Mouse (Mus musculus) myocyte (in vitro differentiated cells): ENCODE measurements around the gene Romo1. TPM values are rescaled to one million over a fixed set of nuclear protein-coding genes. Genes with fewer than 3 reads are reported as not detected.

Experiments used
- H3K27me3 ChIP-seq: one replicate; pipeline ENCODE4 v1.6.1; 2011; ENCODE audit not compliant: control insufficient read depth, insufficient read depth, insufficient read length
- H3K36me3 ChIP-seq: one replicate; pipeline ENCODE4 v1.6.1; 2011; ENCODE audit not compliant: control insufficient read depth, insufficient read depth
- H3K4me2 ChIP-seq: one replicate; pipeline ENCODE4 v1.6.1; 2011; ENCODE audit warnings: low read depth, control low read depth
- H3K4me3 ChIP-seq: one replicate; pipeline ENCODE4 v1.5.1; 2011; ENCODE audit warnings: mild to moderate bottlenecking, control low read depth, moderate library complexity
- H3K79me2 ChIP-seq: one replicate; pipeline ENCODE4 v1.6.1; 2011; ENCODE audit not compliant: control insufficient read depth, insufficient read depth
- H3ac ChIP-seq: one replicate; pipeline ENCODE4 v1.6.1; 2011; ENCODE audit not compliant: control insufficient read depth, insufficient read length
- CEBPB ChIP-seq: IDR thresholded peaks from 2 replicates; pipeline ENCODE4 v1.6.1; 2011; ENCODE audit warnings: mild to moderate bottlenecking, moderate library complexity; ENCODE audit not compliant: poor library complexity, insufficient read depth, severe bottlenecking
- E2F4 ChIP-seq: IDR thresholded peaks from one replicate; pipeline ENCODE4 v1.6.1; 2011; ENCODE audit warnings: mild to moderate bottlenecking, control low read depth, moderate library complexity; ENCODE audit not compliant: insufficient read depth
- MAX ChIP-seq: IDR thresholded peaks from one replicate; pipeline ENCODE4 v1.6.1; 2011; ENCODE audit warnings: low read depth, mild to moderate bottlenecking, control low read depth
- MYOD1 ChIP-seq, 3 experiments: IDR thresholded peaks; one replicate each; pipeline ENCODE4 v1.6.1; 2011; ENCODE audit warnings: control low read depth in 2 of 3, low read depth in 2 of 3, mild to moderate bottlenecking in 2 of 3, moderate library complexity in 1 of 3; ENCODE audit not compliant: insufficient read length in 2 of 3, control insufficient read depth in 1 of 3
- MYOG ChIP-seq, 3 experiments: IDR thresholded peaks; one replicate each; pipeline ENCODE4 v1.6.1; 2011; ENCODE audit warnings: control low read depth in 2 of 3, low read depth in 2 of 3, mild to moderate bottlenecking in 2 of 3; ENCODE audit not compliant: insufficient read length in 2 of 3, control insufficient read depth in 1 of 3, insufficient read depth in 1 of 3
- POLR2A ChIP-seq: IDR thresholded peaks from one replicate; pipeline ENCODE4 v1.6.1; 2011; ENCODE audit warnings: low read depth, mild to moderate bottlenecking, control low read depth, moderate library complexity; ENCODE audit not compliant: insufficient read length
- POLR2AphosphoS2 ChIP-seq: IDR thresholded peaks from one replicate; pipeline ENCODE4 v1.6.1; 2011; ENCODE audit warnings: low read depth, control low read depth; ENCODE audit not compliant: insufficient read length
- REST ChIP-seq: IDR thresholded peaks from one replicate; pipeline ENCODE4 v1.6.1; 2011; ENCODE audit warnings: mild to moderate bottlenecking, control low read depth, moderate library complexity; ENCODE audit not compliant: insufficient read depth, insufficient read length
- SRF ChIP-seq: IDR thresholded peaks from one replicate; pipeline ENCODE4 v1.6.1; 2011; ENCODE audit warnings: low read depth; ENCODE audit not compliant: control insufficient read depth, insufficient read length
- TCF12 ChIP-seq: IDR thresholded peaks from one replicate; pipeline ENCODE4 v1.6.1; 2011; ENCODE audit warnings: mild to moderate bottlenecking, control low read depth; ENCODE audit not compliant: poor library complexity, insufficient read depth, severe bottlenecking
- TCF3 ChIP-seq: IDR thresholded peaks from one replicate; pipeline ENCODE4 v1.6.1; 2011; ENCODE audit warnings: low read depth, control low read depth; ENCODE audit not compliant: insufficient read length
- USF1 ChIP-seq: IDR thresholded peaks from one replicate; pipeline ENCODE4 v1.6.1; 2011; ENCODE audit warnings: low read depth, mild to moderate bottlenecking, control low read depth, moderate library complexity
- polyA plus RNA-seq: library from polyadenylated mRNA; unstranded; fragments of >200 nt; fragmentation: generic; extraction: Trizol; gene quantifications from one replicate; pipeline ENCODE4 v1.2.1, GENCODE M21; 2012; ENCODE audit warnings: missing spikeins

The Romo1 gene
- polyA plus RNA-seq, 1 experiment, result 417 TPM

DNA sequence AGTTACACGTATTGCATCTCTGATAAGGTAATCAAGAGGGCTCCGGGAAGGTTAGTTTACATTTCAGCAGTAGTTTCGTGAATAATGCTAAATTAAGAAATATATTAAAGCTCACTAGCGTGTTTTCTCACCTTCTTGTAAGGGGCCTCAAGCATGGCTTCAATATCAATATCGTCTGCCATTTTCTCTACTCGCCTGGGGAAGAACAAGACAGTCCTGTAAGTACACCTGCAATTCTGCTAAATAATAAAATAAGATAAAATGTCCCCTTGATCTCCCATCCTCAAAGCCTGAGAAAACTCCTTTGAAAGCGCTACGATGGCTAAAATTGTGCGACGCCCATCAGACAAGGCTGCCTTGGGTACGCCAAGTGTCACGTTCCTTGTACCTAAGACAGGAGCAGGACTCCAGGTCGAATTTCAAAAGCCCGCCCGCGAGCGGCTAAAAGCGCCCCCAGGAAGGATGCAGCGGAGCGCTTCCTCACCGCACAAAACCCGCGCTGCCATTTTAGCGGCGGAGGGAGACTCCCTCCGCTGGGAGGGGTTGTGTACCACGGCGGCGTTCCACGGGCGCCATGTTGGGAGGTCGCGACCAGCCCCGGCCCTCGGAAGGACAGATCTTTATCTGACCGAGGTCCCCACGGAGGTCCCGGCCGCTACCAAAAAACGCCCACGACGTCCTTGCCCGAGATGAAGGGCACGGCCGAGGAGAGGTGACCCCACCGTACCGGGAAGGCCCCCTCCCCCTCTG lies 35.4 kb downstream of the Romo1 start:
- H3K4me3 ChIP-seq, result peak overlapping the region; percentile 97

DNA sequence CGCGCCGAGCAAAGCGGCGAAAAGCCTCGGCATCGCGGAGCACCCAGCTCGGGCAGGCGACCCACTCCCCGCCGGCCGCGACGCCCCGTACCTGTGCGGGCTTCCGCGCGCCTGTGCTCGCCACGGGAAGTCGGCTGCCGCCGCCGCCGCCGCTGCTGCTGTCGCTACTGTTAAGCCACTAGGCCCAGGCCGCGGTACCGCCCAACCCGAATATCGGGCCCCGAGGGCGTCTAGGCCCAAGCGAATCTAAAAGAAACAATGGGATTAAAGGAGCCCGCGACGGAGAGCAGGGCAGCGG lies 35.9 kb downstream of the Romo1 start:
- TF ChIP-seq MYOG (IDR thresholded peaks at IDR 0.05; ENCODE audit: control insufficient read depth in 1 of 3, insufficient read depth in 1 of 3, insufficient read length in 2 of 3, low read depth in 2 of 3), result no peak
- no peak for TF ChIP-seq E2F4
- TF ChIP-seq SRF, result no peak
- TF ChIP-seq POLR2AphosphoS2, result no peak
- Histone ChIP-seq H3K4me2 (no peak overlapping the region), H3K27me3 (no peaks in the 10 kb centered on the region), H3K36me3 (peaks cover 42% of the 10 kb centered on the region), H3K4me3 (peak overlapping the region; percentile 97), H3ac (peak overlapping the region; percentile 77), H3K79me2 (peaks cover 59% of the 10 kb centered on the region)

More for the DNA sequence above, 35.4 kb downstream of the Romo1 start:
- H3K4me2 ChIP-seq, result peak overlapping the region; percentile 93
- H3K79me2 ChIP-seq, result peaks cover 64% of the 10 kb centered on the region
- peak overlapping the region; percentile 77 for H3ac ChIP-seq
- H3K27me3 ChIP-seq, result no peaks in the 10 kb centered on the region
- H3K36me3 ChIP-seq, result peaks cover 47% of the 10 kb centered on the region
- TF ChIP-seq MYOG (IDR thresholded peaks at IDR 0.05; ENCODE audit: control insufficient read depth in 1 of 3, insufficient read depth in 1 of 3, insufficient read length in 2 of 3, low read depth in 2 of 3), result no peak
- TF ChIP-seq TCF12, result no peak
- TF ChIP-seq USF1, result no peak
- peak; percentile 43 for TF ChIP-seq E2F4
- no peak for TF ChIP-seq MYOD1 (IDR thresholded peaks at IDR 0.05; ENCODE audit: control insufficient read depth in 1 of 3, insufficient read length in 2 of 3, low read depth in 2 of 3)
- peak; percentile 25 for TF ChIP-seq POLR2A

GRCm38 (mm10) chr2:156180094-156180821 lies 36.4 kb downstream of the Romo1 start, which contains the start of gene Rbm39:
Gene Rbm39, minus strand, starts transcription at chr2:156180238.
- no peaks in the 10 kb centered on the region for H3K27me3 ChIP-seq
- peak within 1 kb of the TSS; percentile 97 for H3K4me3 ChIP-seq
- H3K36me3 ChIP-seq, result peaks cover 37% of the 10 kb centered on the region
- peak within 1 kb of the TSS; percentile 77 for H3ac ChIP-seq
- no peak for TF ChIP-seq REST
- TF ChIP-seq USF1, result no peak
- peak; percentile 74 for TF ChIP-seq POLR2A
- no peak for TF ChIP-seq E2F4
- peak in 2 of 3 experiments; percentile 45 to 46 for TF ChIP-seq MYOD1 (IDR thresholded peaks at IDR 0.05; ENCODE audit: control insufficient read depth in 1 of 3, insufficient read length in 2 of 3, low read depth in 2 of 3)
- no peak for TF ChIP-seq MAX
- TF ChIP-seq MYOG (IDR thresholded peaks at IDR 0.05; ENCODE audit: control insufficient read depth in 1 of 3, insufficient read depth in 1 of 3, insufficient read length in 2 of 3, low read depth in 2 of 3), result no peak
- TF ChIP-seq TCF12, result no peak
- TF ChIP-seq CEBPB, result peak; percentile 98
- peak; percentile 26 for TF ChIP-seq SRF
- no peak for TF ChIP-seq TCF3
- peak; percentile 94 for TF ChIP-seq POLR2AphosphoS2
- H3K79me2 ChIP-seq, result peaks cover 54% of the 10 kb centered on the region
- H3K4me2 ChIP-seq, result peak within 1 kb of the TSS; percentile 96

GRCm38 (mm10) chr2:156180824-156181590 lies 37.2 kb downstream of the Romo1 start:
- Histone ChIP-seq H3K4me3 (peak overlapping the region; percentile 97), H3ac (no peak overlapping the region), H3K79me2 (peaks cover 47% of the 10 kb centered on the region), H3K27me3 (no peaks in the 10 kb centered on the region), H3K4me2 (peak overlapping the region; percentile 96), H3K36me3 (peaks cover 29% of the 10 kb centered on the region)
- TF ChIP-seq TCF12, result no peak
- TF ChIP-seq REST, result no peak
- no peak for TF ChIP-seq MYOD1 (IDR thresholded peaks at IDR 0.05; ENCODE audit: control insufficient read depth in 1 of 3, insufficient read length in 2 of 3, low read depth in 2 of 3)
- TF ChIP-seq POLR2A, result no peak
- no peak for TF ChIP-seq TCF3
- TF ChIP-seq USF1, result no peak
- no peak for TF ChIP-seq SRF
- TF ChIP-seq MAX, result no peak
- TF ChIP-seq POLR2AphosphoS2, result no peak
- no peak for TF ChIP-seq MYOG (IDR thresholded peaks at IDR 0.05; ENCODE audit: control insufficient read depth in 1 of 3, insufficient read depth in 1 of 3, insufficient read length in 2 of 3, low read depth in 2 of 3)
- no peak for TF ChIP-seq CEBPB
- no peak for TF ChIP-seq E2F4
